Mouse (Mus musculus): ENCODE measurements at regions not wholly inside any gene's neighbourhood (a gene's known extent, or its start where the extent isn't known, plus 50 kb on each side); places are given as distances from the start of the nearest gene placed in this dataset.

DNA sequence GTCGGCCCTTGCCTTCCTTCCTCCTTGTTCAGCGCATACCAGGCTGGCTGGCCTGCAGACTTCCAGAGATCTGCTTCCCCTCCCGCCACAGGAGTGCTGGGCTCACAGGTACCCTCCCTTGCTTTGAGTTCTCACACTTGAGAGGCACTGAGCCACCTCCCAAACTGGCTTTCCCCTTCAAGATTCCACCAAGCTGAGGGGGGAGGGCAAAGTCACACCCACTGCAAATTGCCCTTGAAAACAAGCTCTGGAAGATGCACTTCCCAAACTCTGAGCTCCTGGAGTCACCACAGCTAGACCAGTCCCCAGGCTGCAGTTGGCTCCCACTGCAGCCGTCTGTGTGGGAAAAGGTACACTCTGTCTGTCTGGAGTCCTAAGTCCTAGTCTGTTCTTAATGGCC, 142.1 kb upstream of the Slc22a12 start:
- no peak for DNase-seq (ENCODE audit: extremely low spot score in 1 of 2, low spot score in 2 of 2)
- intact Hi-C loops (cut with DNase I): no loop called here

GRCm38 (mm10) chr19:6679392-6680307, 136.8 kb upstream of the Slc22a12 start:
- no peak for DNase-seq (ENCODE audit: extremely low spot score in 1 of 2, low spot score in 2 of 2)
- intact Hi-C loops (cut with DNase I): no loop called here

- intact Hi-C loops (cut with DNase I): no loop called here
- no peak for DNase-seq (ENCODE audit: extremely low spot score in 1 of 2, low spot score in 2 of 2)
Measured at GRCm38 (mm10) chr19:6677511-6677910, 134.7 kb upstream of the Slc22a12 start.

DNA sequence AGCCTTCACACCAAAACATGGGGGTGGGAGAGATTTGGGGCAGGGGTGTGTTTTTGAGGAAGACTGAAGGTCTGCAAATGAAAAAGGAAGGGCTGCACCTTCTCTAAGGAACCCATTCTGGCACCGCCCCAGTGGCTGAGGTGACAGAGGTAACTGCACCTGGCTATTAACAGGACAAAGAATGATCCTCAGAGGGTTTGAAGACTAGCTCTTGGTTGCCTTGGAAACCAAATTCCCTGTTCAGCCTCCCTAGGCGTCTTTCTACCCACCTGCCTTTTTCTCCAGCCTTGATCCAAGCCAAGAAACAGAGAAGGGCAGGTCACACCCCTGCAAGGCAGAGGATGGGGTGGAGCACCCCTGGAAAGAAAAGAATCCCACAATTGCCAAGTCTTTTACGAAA, 132.8 kb upstream of the Slc22a12 start:
- intact Hi-C loops (cut with DNase I): no loop called here
- no peak for DNase-seq (ENCODE audit: extremely low spot score in 1 of 2, low spot score in 2 of 2)

DNA sequence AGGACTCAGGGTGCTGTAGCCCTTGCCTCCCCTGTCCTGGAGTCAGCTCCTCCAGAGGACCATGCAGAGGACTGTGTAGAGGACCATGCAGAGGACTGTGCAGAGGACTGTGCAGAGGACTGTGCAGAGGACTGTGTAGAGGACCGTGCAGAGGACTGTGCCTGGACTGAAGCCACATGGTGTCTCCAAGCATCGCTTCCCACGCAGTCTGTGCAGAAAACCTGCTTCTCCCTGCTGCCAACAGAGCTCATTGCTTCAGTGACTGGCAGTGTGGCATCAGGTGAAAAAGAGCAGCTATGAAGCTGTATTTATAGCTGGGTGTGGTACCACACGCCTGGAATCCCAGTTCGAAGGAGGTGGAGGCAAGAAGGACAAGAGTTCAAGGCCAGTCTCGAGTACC, 128.9 kb upstream of the Slc22a12 start:
- peak; percentile 61 to 77 for DNase-seq (ENCODE audit: extremely low spot score in 1 of 2, low spot score in 2 of 2)
- intact Hi-C loops (cut with DNase I): no loop called here

DNA sequence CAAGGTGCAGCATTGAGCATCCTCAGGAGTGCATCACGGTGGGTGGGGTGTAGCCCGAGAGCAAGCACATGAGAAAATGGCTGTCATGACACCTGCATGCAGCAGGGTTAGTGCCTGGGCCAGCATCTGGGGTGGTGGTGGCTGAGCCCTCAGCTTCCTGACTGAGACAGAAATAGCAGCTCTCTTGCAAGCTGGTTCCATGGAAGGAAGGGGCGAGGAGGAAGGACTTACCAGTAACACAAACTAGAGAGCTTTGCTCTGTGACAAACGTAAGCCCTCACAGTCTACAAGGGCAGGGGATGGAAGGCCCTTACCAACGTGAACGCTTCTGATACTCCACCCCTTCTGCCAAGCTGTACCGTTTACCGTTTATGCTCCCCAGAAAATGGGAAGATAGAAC, 127.0 kb upstream of the Slc22a12 start:
- DNase-seq (ENCODE audit: extremely low spot score in 1 of 2, low spot score in 2 of 2): no peak
- intact Hi-C loops (cut with DNase I): no loop called here

- DNase-seq (ENCODE audit: extremely low spot score in 1 of 2, low spot score in 2 of 2): no peak
- intact Hi-C loops (cut with DNase I): no loop called here
Measured at GRCm38 (mm10) chr19:6668545-6668944, 125.7 kb upstream of the Slc22a12 start.

DNA sequence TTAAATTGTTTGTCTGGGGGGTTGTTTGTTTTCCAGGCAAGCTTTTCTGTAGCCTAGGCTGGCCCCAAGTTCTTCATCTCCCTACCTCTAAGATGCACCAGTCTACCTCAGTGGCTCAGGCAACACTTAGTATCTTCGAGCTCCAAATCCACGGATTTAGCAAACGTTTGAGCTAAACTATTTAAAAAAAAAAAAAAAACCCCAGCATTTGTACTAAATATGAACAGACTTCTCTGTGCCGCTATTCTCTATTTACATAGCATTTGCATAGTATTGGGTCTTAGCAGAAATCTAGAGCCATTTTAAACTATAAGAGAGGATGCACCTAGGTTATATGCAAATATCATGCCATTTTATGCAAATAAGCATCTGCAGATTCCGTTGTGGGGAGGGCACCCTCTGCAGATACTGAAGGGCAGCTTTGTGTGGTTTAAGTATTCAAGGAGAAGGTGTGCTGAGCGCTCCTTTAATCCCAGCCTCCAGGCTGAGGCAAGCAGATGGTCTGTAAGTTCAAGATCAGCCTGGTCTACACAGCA, 123.4 kb upstream of the Slc22a12 start:
- intact Hi-C loops (cut with DNase I): no loop called here
- no peak for DNase-seq (ENCODE audit: extremely low spot score in 1 of 2, low spot score in 2 of 2)

DNA sequence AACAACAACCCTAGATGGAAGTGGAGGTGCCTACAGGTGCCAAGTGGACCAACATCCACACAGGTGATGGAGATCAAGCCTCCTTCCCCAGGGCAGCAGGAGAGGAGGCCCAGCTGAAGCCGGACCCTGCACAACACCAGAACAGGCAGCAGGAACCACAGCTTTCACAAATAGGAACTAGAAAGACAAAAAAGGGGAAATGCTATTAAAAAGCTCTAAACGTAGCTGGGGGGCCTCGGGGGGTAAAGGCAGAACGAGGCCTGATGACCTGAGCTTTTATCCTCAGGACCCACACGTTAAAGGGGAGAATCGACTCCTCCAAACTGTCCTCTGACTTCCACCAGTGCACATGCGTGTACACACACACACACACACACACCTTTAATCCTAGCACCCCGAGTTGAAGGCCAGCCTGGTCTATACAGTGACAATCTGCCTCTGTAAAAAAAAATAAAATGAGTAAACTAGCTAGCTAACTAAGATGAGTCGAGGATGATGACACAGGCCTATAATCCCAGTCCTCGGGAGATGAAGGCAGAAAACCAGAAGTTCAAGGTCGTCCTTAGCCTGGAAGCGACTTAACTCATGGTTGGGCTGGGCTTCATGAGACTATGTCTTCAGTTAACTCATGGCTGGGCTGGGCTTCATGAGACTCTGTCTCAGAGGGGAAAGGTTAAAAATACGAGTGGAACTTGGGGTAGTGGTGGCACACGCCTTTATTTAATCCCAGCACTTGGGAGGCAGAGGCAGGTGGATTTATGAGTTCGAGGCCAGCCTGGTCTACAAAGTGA, 122.6 kb upstream of the Slc22a12 start:
- intact Hi-C loops (cut with DNase I): no loop called here
- no peak for DNase-seq (ENCODE audit: extremely low spot score in 1 of 2, low spot score in 2 of 2)

- no peak for DNase-seq (ENCODE audit: extremely low spot score in 1 of 2, low spot score in 2 of 2)
- intact Hi-C loops (cut with DNase I): no loop called here
Measured at GRCm38 (mm10) chr19:6664311-6664952, 121.6 kb upstream of the Slc22a12 start.

- intact Hi-C loops (cut with DNase I): loop anchor here (1.0 kb wide), 1 partner anchor 174 kb away; no protein-coding TSS in a partner anchor
- peak; percentile 84 to 91 for DNase-seq (ENCODE audit: extremely low spot score in 1 of 2, low spot score in 2 of 2)
Measured at GRCm38 (mm10) chr19:6663391-6663790, 120.6 kb upstream of the Slc22a12 start.

DNA sequence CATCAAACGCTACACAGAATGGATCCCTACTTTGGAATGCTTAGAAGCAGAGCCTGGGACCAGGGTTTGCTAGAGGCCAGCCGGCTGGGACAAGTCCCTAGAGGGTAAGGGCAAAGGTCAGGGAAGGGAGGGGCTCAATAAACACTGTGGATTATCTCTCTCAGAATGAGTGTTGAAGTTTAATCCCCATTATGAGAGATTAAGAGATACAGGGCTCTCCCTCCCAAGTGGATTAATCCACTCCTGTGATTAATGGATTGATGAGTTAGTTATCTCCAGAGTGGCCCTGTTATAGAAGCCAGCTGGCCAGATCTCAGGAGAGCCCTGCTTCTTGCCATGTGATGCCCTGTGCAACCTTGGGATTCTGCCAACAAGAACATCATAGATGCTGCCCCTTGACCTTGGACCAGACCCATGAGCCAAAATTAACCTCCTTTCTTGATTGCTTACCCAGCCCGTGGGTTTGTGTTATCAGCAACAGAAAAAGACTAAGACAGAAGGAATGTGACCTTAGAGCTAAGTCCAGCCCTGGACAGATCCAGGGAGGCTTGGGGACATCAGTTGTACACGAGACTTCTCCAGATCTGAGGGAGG, 119.6 kb upstream of the Slc22a12 start:
- no peak for DNase-seq (ENCODE audit: extremely low spot score in 1 of 2, low spot score in 2 of 2)
- intact Hi-C loops (cut with DNase I): no loop called here

- no peak for DNase-seq (ENCODE audit: extremely low spot score in 1 of 2, low spot score in 2 of 2)
- intact Hi-C loops (cut with DNase I): no loop called here
Measured at GRCm38 (mm10) chr19:6661508-6661871, 118.7 kb upstream of the Slc22a12 start.

GRCm38 (mm10) chr19:6660723-6661507, 118.1 kb upstream of the Slc22a12 start:
- intact Hi-C loops (cut with DNase I): no loop called here
- no peak for DNase-seq (ENCODE audit: extremely low spot score in 1 of 2, low spot score in 2 of 2)

GRCm38 (mm10) chr19:6660157-6660556, 117.3 kb upstream of the Slc22a12 start:
- DNase-seq (ENCODE audit: extremely low spot score in 1 of 2, low spot score in 2 of 2): no peak
- intact Hi-C loops (cut with DNase I): no loop called here

DNA sequence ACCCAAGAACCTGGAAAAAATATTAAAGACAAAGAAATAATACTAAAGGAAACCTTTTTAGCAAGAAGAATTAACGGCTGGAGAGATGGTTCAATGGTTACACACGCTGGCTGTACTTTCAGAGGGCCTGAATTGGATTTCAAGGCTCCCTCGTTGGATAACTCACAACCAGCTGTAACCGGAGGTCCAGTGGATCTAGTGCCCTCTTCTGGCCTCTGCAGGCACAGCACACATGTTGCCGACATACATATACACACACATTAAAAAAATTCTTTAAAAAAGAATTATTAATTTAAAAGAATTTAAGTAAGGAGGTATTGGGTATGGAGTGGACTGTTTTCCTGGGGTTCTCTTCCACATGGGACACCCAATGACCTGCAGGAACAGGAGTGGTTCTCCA, 111.7 kb upstream of the Slc22a12 start:
- intact Hi-C loops (cut with DNase I): no loop called here
- no peak for DNase-seq (ENCODE audit: extremely low spot score in 1 of 2, low spot score in 2 of 2)

DNA sequence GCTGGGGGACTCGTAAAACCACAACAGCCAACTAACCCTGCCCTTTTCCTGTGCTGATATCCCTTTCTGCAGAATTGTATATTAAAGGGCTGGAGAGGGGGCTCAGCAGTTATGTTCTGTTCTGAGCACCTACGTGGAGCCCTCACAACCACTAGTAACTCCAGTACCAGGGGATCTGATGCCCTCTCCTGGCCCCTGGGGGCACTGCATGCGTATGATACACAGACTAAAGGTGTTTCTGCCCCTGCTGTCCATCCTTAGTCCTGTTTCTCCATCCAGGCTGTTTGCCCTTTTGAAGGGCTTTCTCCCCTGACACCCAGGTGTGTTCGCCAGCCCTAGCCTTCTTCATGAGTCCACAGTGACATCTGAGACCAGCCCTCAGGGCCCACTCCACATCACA, 109.9 kb upstream of the Slc22a12 start:
- peak in 1 of 2 experiments; percentile 2 for DNase-seq (ENCODE audit: extremely low spot score in 1 of 2, low spot score in 2 of 2)
- intact Hi-C loops (cut with DNase I): no loop called here

DNA sequence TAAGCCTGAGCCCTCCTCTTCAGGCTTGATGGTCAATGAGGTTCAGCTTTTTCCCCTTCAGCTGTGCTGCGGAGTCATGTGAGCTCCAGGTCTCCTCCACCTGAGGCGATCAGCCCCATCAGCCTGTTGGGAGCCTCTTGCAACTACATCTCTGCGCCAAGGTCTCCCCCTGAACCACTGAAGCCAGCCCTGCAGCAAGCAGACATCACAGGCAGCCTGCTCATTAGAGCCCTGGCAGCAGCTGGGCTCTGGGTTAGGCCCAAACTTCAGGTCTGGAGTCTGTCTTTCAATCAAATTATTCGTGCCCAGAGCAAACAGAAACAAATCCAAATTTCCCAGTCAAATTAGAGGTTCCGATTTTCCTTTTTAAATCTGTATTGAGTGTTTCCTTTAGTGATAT, 108.4 kb upstream of the Slc22a12 start:
- peak in 1 of 2 experiments; percentile 14 for DNase-seq (ENCODE audit: extremely low spot score in 1 of 2, low spot score in 2 of 2)
- intact Hi-C loops (cut with DNase I): no loop called here

Measured in left cerebral cortex, postnatal 10 days (tissue).